Mouse (Mus musculus): ENCODE results near the gene Galm. TPM values are rescaled to one million over a fixed set of nuclear protein-coding genes. Genes with fewer than 3 reads are reported as not detected.
A peak's percentile ranks its signal among the peaks of the same experiment; 100 is the strongest.
"Not testable (repeated sequence)": the region's sequence is repeated elsewhere in the genome, so short reads cannot be mapped to it uniquely, and the experiment has no call there.

The Galm gene
- polyA plus RNA-seq, 1 experiment, result 9.3 TPM

DNA sequence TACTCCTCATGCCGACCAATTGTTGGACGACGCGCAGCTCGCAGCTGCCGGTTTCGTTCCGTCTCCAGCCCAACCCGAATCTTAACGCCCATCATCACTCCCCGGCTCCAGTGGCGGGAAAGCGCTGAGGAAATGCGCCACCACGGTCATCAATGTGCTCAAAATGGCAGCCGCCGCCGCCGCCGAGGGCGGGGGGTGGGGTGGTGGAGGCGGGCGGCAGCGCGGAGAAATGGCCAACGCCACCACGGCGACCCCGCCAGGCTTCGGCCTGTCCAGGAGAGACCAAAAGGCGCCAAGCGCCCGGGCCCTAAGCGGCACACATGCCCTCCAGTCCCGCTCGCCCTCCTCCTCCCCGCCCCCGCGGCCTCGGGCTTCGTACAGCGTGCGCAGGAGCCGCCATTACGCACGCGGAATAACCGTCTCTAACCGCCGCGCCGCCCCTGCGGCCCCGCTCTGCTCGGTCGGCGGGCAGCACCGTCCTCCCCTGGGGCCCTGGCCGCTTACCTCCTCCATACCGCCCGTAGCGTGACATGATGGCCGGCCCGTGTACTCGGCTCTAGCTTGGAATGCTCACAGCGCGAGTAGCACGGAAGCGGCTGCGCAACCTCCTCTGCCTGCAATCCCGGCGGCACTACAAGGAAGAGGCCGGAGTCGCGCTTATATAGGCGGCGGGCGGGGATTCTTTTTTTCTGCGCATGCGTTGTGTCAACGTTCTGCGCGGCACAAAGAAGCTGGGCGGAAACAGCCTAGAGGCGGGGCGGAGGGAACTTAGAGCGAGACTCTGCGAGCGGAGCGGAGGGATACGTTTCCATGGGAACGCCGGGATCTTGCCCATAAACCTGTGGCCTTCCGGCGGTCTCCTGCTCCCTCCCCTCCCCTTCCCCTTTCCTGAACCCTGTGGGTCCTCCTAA lies 79.7 kb downstream of the Galm start, which contains the start of the genes Srsf7 and Ttc39d:
Gene Srsf7 (minus strand): TSS at position 637 of the 911 bp plus-strand sequence.
Gene Ttc39d (plus strand): TSS at position 790 of the 911 bp plus-strand sequence.
- Histone ChIP-seq H3K4me3 (ENCODE audit: control insufficient read depth, insufficient read depth, low read length) (peak within 1 kb of the TSS; percentile 70), H3K27me3 (ENCODE audit: control insufficient read depth, insufficient read depth, low read length) (no peaks in the 10 kb centered on the region), H3K27ac (ENCODE audit: control insufficient read depth, insufficient read depth, low read length) (peak within 1 kb of the TSS; percentile 45), H3K36me3 (ENCODE audit: control insufficient read depth, insufficient read depth, low read length) (peaks cover 37% of the 10 kb centered on the region), H3K4me1 (replicated peaks; ENCODE audit: control insufficient read depth, insufficient read depth, low read length) (no peaks in the 10 kb centered on the region)
- TF ChIP-seq CTCF (IDR thresholded peaks at IDR 0.05; ENCODE audit: borderline replicate concordance, control insufficient read depth, extremely low read depth, insufficient read depth, low read length, poor library complexity), result peak; percentile 45; the same call in 1 of the 2 replicates
- peak; percentile 100 for TF ChIP-seq POLR2A (IDR thresholded peaks at IDR 0.05; ENCODE audit: control insufficient read depth, extremely low read depth, insufficient read depth, low read length, poor library complexity)
- peak; percentile 97 for DNase-seq
- under 1% methylated on average over 95 of the region's 95 CpGs for WGBS

GRCm38 (mm10) chr17:80213998-80214397 lies 86.7 kb downstream of the Galm start:
- not testable (repeated sequence) for H3K4me3 ChIP-seq (ENCODE audit: control insufficient read depth, insufficient read depth, low read length); H3K4me1 ChIP-seq (replicated peaks; ENCODE audit: control insufficient read depth, insufficient read depth, low read length); H3K27me3 ChIP-seq (ENCODE audit: control insufficient read depth, insufficient read depth, low read length); H3K27ac ChIP-seq (ENCODE audit: control insufficient read depth, insufficient read depth, low read length); DNase-seq; H3K36me3 ChIP-seq (ENCODE audit: control insufficient read depth, insufficient read depth, low read length)
- 96% methylated on average over 4 of the region's 4 CpGs for WGBS

DNA sequence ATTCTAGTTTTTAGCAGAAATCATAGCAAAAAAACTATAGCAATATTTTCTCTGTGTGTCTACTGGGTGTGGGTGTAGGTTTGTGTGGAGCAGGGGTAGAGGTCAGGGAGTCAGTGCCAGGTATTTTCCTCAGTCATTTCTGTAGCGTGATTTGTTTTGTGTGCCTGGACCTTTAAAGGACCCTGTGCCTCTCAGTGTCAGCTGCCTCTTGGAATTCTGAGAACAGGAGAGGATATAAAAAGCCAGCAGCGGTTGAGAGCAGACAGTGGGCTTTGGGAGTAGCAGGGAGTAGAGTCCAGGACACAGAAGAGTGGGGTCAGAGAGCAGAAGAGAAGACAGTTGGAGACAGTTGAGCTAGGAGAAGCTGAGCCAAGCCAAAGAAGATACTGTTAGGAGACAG lies 92.9 kb downstream of the Galm start:
- WGBS, result 94% methylated on average over 2 of the region's 2 CpGs
- no peak overlapping the region for H3K4me3 ChIP-seq (ENCODE audit: control insufficient read depth, insufficient read depth, low read length)
- no peaks in the 10 kb centered on the region; the same call in 1 of the 2 replicates for H3K4me1 ChIP-seq (replicated peaks; ENCODE audit: control insufficient read depth, insufficient read depth, low read length)
- no peaks in the 10 kb centered on the region for H3K36me3 ChIP-seq (ENCODE audit: control insufficient read depth, insufficient read depth, low read length)
- no peak overlapping the region for H3K27ac ChIP-seq (ENCODE audit: control insufficient read depth, insufficient read depth, low read length)
- DNase-seq, result no peak
- TF ChIP-seq POLR2A (IDR thresholded peaks at IDR 0.05; ENCODE audit: control insufficient read depth, extremely low read depth, insufficient read depth, low read length, poor library complexity), result no peak
- no peak for TF ChIP-seq CTCF (IDR thresholded peaks at IDR 0.05; ENCODE audit: borderline replicate concordance, control insufficient read depth, extremely low read depth, insufficient read depth, low read length, poor library complexity)
- H3K27me3 ChIP-seq (ENCODE audit: control insufficient read depth, insufficient read depth, low read length), result no peaks in the 10 kb centered on the region

- H3K4me3 ChIP-seq (ENCODE audit: control insufficient read depth, insufficient read depth, low read length), result no peak overlapping the region
- no peaks in the 10 kb centered on the region; the same call in 1 of the 2 replicates for H3K4me1 ChIP-seq (replicated peaks; ENCODE audit: control insufficient read depth, insufficient read depth, low read length)
- no peaks in the 10 kb centered on the region for H3K36me3 ChIP-seq (ENCODE audit: control insufficient read depth, insufficient read depth, low read length)
- H3K27me3 ChIP-seq (ENCODE audit: control insufficient read depth, insufficient read depth, low read length), result no peaks in the 10 kb centered on the region
- H3K27ac ChIP-seq (ENCODE audit: control insufficient read depth, insufficient read depth, low read length), result no peak overlapping the region
- TF ChIP-seq CTCF (IDR thresholded peaks at IDR 0.05; ENCODE audit: borderline replicate concordance, control insufficient read depth, extremely low read depth, insufficient read depth, low read length, poor library complexity), result no peak
- TF ChIP-seq POLR2A (IDR thresholded peaks at IDR 0.05; ENCODE audit: control insufficient read depth, extremely low read depth, insufficient read depth, low read length, poor library complexity), result no peak
- 83% methylated on average over 9 of the region's 9 CpGs for WGBS
- DNase-seq, result no peak
Measured at GRCm38 (mm10) chr17:80221202-80221601, 93.9 kb downstream of the Galm start.

GRCm38 (mm10) chr17:80221890-80222628 lies 94.8 kb downstream of the Galm start:
- TF ChIP-seq CTCF (IDR thresholded peaks at IDR 0.05; ENCODE audit: borderline replicate concordance, control insufficient read depth, extremely low read depth, insufficient read depth, low read length, poor library complexity) (no peak), POLR2A (IDR thresholded peaks at IDR 0.05; ENCODE audit: control insufficient read depth, extremely low read depth, insufficient read depth, low read length, poor library complexity) (no peak)
- 64% methylated on average over 3 of the region's 3 CpGs for WGBS
- DNase-seq, result peak; percentile 43

DNA sequence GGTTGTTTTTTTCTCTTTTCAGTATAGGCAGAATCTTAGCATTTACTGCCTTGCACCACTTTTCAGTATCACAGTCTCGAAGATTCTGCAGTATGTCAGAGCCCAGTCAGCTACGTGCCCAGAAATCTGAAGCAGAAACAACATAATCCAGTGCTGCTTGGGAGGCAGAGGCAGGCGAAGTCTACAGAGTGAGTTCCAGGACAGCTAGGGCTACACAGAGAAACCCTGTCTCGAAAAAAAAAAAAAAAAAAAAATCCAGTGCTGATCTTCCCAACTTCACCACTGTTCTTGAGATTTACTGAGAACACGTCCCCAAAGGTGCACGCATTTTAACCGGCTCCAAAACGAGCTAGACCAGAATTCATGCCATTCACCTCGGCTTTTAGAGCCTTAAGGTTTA lies 96.6 kb downstream of the Galm start:
- TF ChIP-seq CTCF (IDR thresholded peaks at IDR 0.05; ENCODE audit: borderline replicate concordance, control insufficient read depth, extremely low read depth, insufficient read depth, low read length, poor library complexity), result no peak
- no peak for TF ChIP-seq POLR2A (IDR thresholded peaks at IDR 0.05; ENCODE audit: control insufficient read depth, extremely low read depth, insufficient read depth, low read length, poor library complexity)
- peak overlapping the region; percentile 52 for H3K4me3 ChIP-seq (ENCODE audit: control insufficient read depth, insufficient read depth, low read length)
- no peak overlapping the region for H3K27ac ChIP-seq (ENCODE audit: control insufficient read depth, insufficient read depth, low read length)
- DNase-seq, result no peak
- 7% methylated on average over 9 of the region's 9 CpGs for WGBS
- H3K36me3 ChIP-seq (ENCODE audit: control insufficient read depth, insufficient read depth, low read length), result no peaks in the 10 kb centered on the region
- H3K27me3 ChIP-seq (ENCODE audit: control insufficient read depth, insufficient read depth, low read length), result no peaks in the 10 kb centered on the region
- H3K4me1 ChIP-seq (replicated peaks; ENCODE audit: control insufficient read depth, insufficient read depth, low read length), result no peaks in the 10 kb centered on the region; the same call in 1 of the 2 replicates

More at GRCm38 (mm10) chr17:80221890-80222628, 94.8 kb downstream of the Galm start:
- no peaks in the 10 kb centered on the region for H3K27me3 ChIP-seq (ENCODE audit: control insufficient read depth, insufficient read depth, low read length)
- no peaks in the 10 kb centered on the region for H3K36me3 ChIP-seq (ENCODE audit: control insufficient read depth, insufficient read depth, low read length)
- no peak overlapping the region for H3K4me3 ChIP-seq (ENCODE audit: control insufficient read depth, insufficient read depth, low read length)
- H3K27ac ChIP-seq (ENCODE audit: control insufficient read depth, insufficient read depth, low read length), result no peak overlapping the region
- no peaks in the 10 kb centered on the region; the same call in 1 of the 2 replicates for H3K4me1 ChIP-seq (replicated peaks; ENCODE audit: control insufficient read depth, insufficient read depth, low read length)
